Mouse (Mus musculus) cerebellum, adult 2 months (tissue): ENCODE measurements around the gene Nln.

ENCODE experiments used
- CTCF ChIP-seq: fragments of 200-500 bp; IDR thresholded peaks from 2 replicates; pipeline ENCODE4 v1.5.1; 2011; ENCODE audit warnings: low read depth, mild to moderate bottlenecking, control low read depth, low read length, moderate library complexity, borderline replicate concordance; ENCODE audit not compliant: insufficient read depth
- POLR2A ChIP-seq: fragments of 200-500 bp; IDR thresholded peaks from 2 replicates; pipeline ENCODE4 v1.6.1; 2011; ENCODE audit warnings: low read length, control low read depth, borderline replicate concordance; ENCODE audit not compliant: insufficient read depth

GRCm38 (mm10) chr13:104112266-104112900, 3.0 kb upstream of the Nln start:
- TF ChIP-seq POLR2A, result no peak
- TF ChIP-seq CTCF, result no peak
